Mouse (Mus musculus) right cerebral cortex, adult 2 months (tissue): Measurements from ENCODE around the gene Nt5c1a.

ENCODE experiments used
- DNase-seq, 2 experiments: peaks; one replicate each; pipeline ENCODE4 v3.0.0; 2021 to 2022; ENCODE audit warnings: low spot score in 2 of 2

Nt5c1a gene

DNA sequence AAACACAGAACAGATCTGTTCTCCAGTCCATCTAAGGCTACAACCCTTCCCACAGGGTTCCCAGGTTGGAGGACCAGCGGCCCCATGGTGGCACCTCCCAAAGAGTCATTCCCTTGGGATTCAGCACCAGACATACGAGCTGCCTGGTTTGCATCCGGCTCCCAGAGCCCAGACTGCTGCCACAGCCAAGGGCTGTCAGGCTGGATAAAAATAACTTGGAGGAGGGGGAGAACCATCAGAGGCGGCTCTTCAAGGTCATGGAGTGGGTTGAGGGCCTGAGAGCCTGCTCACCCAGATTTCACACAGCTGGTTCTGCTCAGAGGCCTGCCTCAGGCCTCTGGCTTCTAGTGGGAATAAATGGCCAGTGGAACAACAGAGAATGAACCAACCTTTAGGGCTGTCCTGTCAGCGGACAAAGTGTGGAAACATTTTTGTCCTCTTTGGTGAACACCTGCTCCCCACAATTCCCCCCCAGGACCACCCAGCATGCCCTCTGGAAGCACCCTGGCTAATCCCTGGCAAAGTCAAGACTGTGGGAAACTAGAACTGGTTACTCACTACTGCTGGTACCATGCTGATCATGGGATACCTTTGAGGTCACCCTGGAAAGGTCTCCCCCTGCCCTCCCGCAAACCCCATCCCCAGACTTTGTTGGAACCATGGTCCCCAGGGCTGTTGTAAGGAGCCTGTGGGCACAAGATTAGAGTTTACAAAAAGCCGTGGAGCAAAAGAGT, 46.0 kb downstream of the Nt5c1a start:
- no peak for DNase-seq

DNA sequence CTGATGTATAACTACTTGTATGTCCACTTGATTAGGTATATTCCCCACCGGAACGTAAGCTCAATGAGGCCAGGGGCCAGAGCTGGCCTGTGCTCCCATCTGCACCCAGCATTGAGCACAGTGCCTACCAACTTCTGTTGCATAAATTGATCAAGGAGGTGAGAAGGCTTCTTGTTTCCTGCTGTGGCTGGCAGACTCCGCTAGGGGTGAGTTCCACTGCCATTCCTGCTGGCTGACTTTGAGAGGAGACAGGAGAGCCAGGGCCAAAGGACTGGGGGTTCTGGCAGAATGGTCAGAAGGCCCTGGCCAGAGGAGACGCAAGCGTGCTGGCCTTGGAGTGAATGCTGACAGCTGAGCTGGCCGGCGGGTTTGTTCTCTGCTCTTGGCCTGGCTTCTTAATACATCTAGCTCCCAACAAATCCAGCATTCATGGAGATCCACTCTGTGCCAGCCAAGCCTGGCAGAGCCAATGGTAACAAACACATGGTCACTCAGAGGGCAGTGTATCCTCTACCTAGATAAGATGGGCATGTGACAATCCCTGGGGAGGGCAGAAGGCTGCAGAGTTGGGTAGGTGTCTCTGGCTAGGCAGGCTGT, 47.8 kb downstream of the Nt5c1a start:
- DNase-seq: peak; percentile 39 to 60

DNA sequence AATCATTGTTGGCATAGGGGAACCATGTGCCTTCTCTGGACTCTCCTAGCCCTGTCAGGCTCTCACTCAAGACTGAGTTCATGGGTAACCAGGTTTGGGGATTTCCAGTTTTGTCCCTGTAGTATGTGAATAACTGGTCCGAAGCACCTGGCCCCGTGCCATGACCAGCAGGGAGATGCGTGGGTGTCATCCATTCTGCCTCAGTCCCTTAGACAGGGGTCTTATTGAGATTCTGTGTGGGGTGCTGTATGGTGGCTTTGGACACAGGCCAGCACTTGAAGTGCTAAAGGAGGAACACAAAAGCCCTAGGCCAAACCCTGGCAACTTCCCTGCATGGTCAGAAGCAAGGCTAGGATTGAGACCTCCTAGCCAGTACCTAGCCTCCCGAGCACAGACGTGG, 50.9 kb downstream of the Nt5c1a start:
- DNase-seq: no peak

DNA sequence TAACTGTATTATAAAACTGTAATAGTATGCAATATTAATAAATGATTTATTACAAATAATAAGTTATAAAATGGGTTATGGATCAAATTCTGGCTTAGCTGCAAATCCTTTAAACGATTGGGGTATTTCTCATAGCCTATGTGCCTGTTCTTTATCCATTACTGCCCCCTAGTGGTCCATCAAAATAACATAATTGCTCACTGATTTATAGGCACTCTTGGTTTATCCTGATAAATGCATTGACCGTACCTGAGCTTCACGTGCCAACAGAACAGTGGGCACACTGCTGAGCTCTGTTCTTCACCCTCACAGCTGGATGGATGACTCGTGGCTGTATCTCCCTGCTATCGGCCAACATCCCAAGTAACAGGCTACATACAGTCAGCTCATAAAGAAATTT, 53.3 kb downstream of the Nt5c1a start:
- DNase-seq: peak in 1 of 2 experiments; percentile 26

DNA sequence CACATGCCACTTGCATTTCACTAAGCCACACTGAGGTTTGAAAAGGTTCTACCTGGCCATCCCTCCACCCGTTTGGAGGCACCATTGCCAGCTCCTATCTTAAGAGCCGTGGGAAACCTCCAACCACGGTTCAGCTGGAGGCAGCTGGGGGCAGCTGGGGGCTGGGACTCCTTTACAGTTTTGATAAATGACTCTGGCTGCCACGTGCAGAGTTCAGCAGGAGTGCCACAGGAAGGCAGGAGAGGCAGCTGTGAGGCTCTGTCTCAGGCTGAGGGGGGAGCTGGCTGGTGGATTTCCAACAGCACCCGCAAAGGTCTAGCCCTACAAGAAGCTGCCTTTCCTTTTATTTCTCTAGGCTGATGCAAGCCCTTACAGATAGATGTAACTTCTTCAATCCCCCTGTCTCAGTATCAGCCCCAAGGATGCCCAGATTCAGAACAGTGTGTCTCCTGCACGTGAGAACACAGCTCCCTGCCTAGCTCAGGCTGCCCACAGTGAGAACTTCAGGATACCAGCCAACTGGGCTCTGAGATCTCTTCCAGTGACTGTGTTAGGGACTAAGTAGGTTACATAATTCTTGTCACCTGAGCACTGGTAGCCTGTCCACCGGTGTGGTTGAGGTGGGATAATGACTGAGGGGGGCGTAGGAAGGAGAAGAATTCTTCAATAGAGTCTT, 58.9 kb downstream of the Nt5c1a start:
- no peak for DNase-seq

DNA sequence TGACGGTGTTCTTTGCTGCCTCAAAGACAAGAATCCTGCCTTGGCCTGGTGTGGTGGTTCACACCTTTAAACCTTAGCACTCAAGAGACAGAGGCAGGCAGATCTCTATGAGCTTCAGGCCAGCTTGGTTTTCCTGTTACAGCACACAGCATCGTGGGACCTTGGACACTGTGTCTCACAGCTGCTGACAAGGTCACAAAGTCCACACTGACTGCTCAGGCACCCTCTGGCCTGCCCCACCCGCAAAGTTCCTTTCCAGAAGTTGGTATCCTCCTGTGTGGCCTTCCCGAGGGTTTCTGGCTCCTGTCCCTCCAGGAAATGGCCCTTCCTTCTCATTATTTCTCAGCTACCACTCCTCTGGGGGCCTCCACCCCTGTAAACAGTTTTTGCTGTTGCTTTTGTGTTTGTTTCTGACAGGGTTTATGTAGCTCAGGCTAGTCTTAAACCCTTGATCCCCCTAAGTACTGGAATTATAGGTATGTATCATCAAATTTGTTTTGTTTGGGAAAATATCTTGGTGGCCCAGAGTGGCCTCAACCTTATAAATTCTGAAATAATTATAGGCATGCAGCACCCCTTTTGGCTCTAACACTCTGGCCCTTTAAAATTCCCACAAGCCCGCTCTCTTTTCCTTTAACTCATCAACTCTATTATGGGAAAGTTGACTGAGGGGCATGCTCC, 60.6 kb downstream of the Nt5c1a start, which contains the start of gene Pabpc4:
TSS of gene Pabpc4 (plus strand) at position 631 of the 681 bp plus-strand sequence.
- DNase-seq: no peak
